Mouse (Mus musculus) kidney, adult 18-20 months (tissue): ENCODE measurements around the gene Gmppa.

ENCODE experiments used
- DNase-seq: peaks from one replicate; pipeline ENCODE4 v3.0.0; 2021

Gene Gmppa

GRCm38 (mm10) chr1:75456746-75457564, 21.2 kb downstream of the Gmppa start:
- no peak for DNase-seq

GRCm38 (mm10) chr1:75457710-75458024, 21.9 kb downstream of the Gmppa start:
- no peak for DNase-seq

GRCm38 (mm10) chr1:75458025-75458788, 22.5 kb downstream of the Gmppa start:
- peak; percentile 49 for DNase-seq

GRCm38 (mm10) chr1:75458789-75459684, 23.3 kb downstream of the Gmppa start:
- peak; percentile 27 for DNase-seq

GRCm38 (mm10) chr1:75460297-75460696, 24.6 kb downstream of the Gmppa start:
- DNase-seq, result no peak

- no peak for DNase-seq
Observed at GRCm38 (mm10) chr1:75462636-75463035, 26.9 kb downstream of the Gmppa start.

- DNase-seq, result no peak
Observed at GRCm38 (mm10) chr1:75463652-75464204, 28.0 kb downstream of the Gmppa start.

- peak; percentile 86 for DNase-seq
Observed at GRCm38 (mm10) chr1:75467215-75467927, 31.6 kb downstream of the Gmppa start.

- DNase-seq, result no peak
Observed at GRCm38 (mm10) chr1:75469287-75469825, 33.6 kb downstream of the Gmppa start.

GRCm38 (mm10) chr1:75476441-75476840, 40.7 kb downstream of the Gmppa start:
- DNase-seq, result no peak

- DNase-seq, result peak; percentile 92
Observed at GRCm38 (mm10) chr1:75477264-75477965, 41.7 kb downstream of the Gmppa start.

GRCm38 (mm10) chr1:75477966-75478290, 42.2 kb downstream of the Gmppa start:
- DNase-seq, result no peak

GRCm38 (mm10) chr1:75478497-75478896, 42.8 kb downstream of the Gmppa start:
- no peak for DNase-seq

GRCm38 (mm10) chr1:75478916-75479634, 43.3 kb downstream of the Gmppa start, which contains the start of the genes Chpf and Tmem198:
Chpf (minus strand) TSS chr1:75479307.
Tmem198 (plus strand) TSS chr1:75479532.
- DNase-seq, result peak; percentile 97

- DNase-seq, result no peak
Observed at GRCm38 (mm10) chr1:75479635-75479989, 43.9 kb downstream of the Gmppa start.

GRCm38 (mm10) chr1:75480036-75480435, 44.3 kb downstream of the Gmppa start:
- DNase-seq, result no peak

GRCm38 (mm10) chr1:75480735-75481134, 45.0 kb downstream of the Gmppa start:
- DNase-seq, result no peak

- DNase-seq, result peak; percentile 41
Observed at GRCm38 (mm10) chr1:75486561-75486960, 50.8 kb downstream of the Gmppa start.

GRCm38 (mm10) chr1:75487040-75487404, 51.3 kb downstream of the Gmppa start:
- DNase-seq, result no peak

GRCm38 (mm10) chr1:75487405-75488161, 51.9 kb downstream of the Gmppa start:
- DNase-seq, result peak; percentile 88
